Mouse (Mus musculus) liver, adult 2 months (tissue): Measurements from ENCODE around the gene Ppp1r17.

ENCODE experiments used
- CTCF ChIP-seq: fragments of 200-500 bp; IDR thresholded peaks from 2 replicates; pipeline ENCODE4 v1.5.1; 2011; ENCODE audit warnings: low read depth, low read length, control low read depth
- POLR2A ChIP-seq: fragments of 200-500 bp; IDR thresholded peaks from 2 replicates; pipeline ENCODE4 v1.6.1; 2011; ENCODE audit warnings: low read length, control low read depth; ENCODE audit not compliant: insufficient read depth; ENCODE audit errors: extremely low read depth

- TF ChIP-seq POLR2A, result no peak
- no peak for TF ChIP-seq CTCF
Measured at GRCm38 (mm10) chr6:56027318-56027717, 10.0 kb downstream of the Ppp1r17 start.
